Mouse (Mus musculus): ENCODE measurements around the gene Atoh8. TPM values are rescaled to one million over a fixed set of nuclear protein-coding genes. Genes with fewer than 3 reads are reported as not detected.

Gene Atoh8
- polyA plus RNA-seq, 1 experiment from 2014 or later, result 0.88 TPM

DNA sequence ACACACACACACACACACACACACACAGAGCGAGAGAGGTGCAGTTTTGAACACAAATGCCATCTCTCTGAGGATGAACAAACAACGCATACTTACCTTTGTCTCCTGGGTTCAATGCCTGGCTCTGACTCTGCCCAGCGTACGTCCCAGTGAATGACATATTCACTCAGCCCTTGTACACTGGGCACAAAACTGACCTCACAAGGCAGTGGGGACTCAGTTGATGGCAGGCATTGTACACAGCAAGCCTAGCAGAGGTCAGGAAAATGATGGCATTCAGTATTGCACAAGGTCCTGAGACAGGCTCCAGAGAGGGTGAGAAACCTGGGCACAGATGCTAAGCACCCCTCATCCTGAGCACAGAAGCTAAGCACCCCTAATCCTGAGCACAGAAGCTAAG, 8.4 kb downstream of the Atoh8 start:
- no peak overlapping the region for H3K4me3 ChIP-seq (replicated peaks)
- no peak overlapping the region for H3K4me2 ChIP-seq
- H3K4me1 ChIP-seq (replicated peaks), result no peaks in the 10 kb centered on the region
- 71% methylated on average over 4 of the region's 4 CpGs for WGBS (ENCODE audit: insufficient replicate concordance)
- ATAC-seq (ENCODE audit: insufficient read depth), result no peak
- H3K36me3 ChIP-seq (replicated peaks), result no peaks in the 10 kb centered on the region
- peaks cover 68% of the 10 kb centered on the region for H3K27me3 ChIP-seq
- H3K27ac ChIP-seq (replicated peaks), result no peak overlapping the region
- H3K9me3 ChIP-seq (replicated peaks), result no peaks in the 10 kb centered on the region
- H3K9ac ChIP-seq, result no peak overlapping the region

DNA sequence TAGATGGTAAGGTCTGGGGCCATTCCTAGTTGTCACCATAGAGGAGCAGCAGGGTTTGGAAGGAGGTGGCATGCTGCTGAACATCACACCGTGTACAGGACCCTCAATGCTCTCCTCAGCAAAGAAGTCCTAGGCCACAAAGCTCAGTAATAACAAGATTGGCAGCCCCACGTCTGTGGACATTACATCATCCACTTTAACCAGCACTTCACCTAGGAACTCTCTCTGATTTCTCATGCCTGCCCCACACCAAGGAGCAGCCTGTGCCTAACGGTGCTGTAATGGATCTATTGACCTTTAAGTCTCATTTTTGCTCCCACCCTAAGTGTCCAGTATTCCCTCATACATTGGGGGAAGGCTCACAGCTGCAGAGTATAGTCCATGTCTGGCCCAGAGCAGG, 9.7 kb downstream of the Atoh8 start:
- H3K9ac ChIP-seq, result no peak overlapping the region
- no peaks in the 10 kb centered on the region for H3K4me1 ChIP-seq (replicated peaks)
- no peaks in the 10 kb centered on the region for H3K36me3 ChIP-seq (replicated peaks)
- no peak overlapping the region for H3K4me3 ChIP-seq (replicated peaks)
- no peak overlapping the region for H3K4me2 ChIP-seq
- ATAC-seq (ENCODE audit: insufficient read depth), result no peak
- H3K27ac ChIP-seq (replicated peaks), result no peak overlapping the region
- peaks cover 68% of the 10 kb centered on the region for H3K27me3 ChIP-seq
- H3K9me3 ChIP-seq (replicated peaks), result no peaks in the 10 kb centered on the region
- WGBS (ENCODE audit: insufficient replicate concordance), result 48% methylated on average over 3 of the region's 3 CpGs

DNA sequence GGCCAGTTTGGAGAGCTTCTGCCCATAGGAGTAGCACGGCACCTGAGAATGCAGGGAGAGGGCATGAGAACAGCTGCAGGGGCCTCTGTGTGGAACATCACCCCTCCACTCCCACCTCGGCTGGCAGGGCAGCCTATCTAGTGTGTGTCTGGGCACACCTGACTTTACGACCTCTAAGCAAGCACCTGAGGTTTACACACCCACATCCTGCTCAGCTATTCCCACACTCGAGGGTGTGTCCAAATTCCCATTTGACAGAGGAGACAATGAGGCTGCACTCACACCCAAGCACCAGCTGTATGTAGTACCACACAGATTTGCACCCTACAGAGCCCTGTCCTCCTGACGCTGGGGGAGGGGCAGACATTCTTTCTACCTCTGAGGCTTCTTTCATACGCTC, 11.5 kb downstream of the Atoh8 start:
- no peak for ATAC-seq (ENCODE audit: insufficient read depth)
- Histone ChIP-seq H3K36me3 (replicated peaks) (no peaks in the 10 kb centered on the region), H3K27ac (replicated peaks) (no peak overlapping the region), H3K9ac (no peak overlapping the region), H3K4me3 (replicated peaks) (no peak overlapping the region), H3K9me3 (replicated peaks) (no peaks in the 10 kb centered on the region), H3K27me3 (peaks cover 70% of the 10 kb centered on the region), H3K4me1 (replicated peaks) (no peaks in the 10 kb centered on the region), H3K4me2 (no peak overlapping the region)
- WGBS (ENCODE audit: insufficient replicate concordance), result 47% methylated on average over 6 of the region's 6 CpGs

DNA sequence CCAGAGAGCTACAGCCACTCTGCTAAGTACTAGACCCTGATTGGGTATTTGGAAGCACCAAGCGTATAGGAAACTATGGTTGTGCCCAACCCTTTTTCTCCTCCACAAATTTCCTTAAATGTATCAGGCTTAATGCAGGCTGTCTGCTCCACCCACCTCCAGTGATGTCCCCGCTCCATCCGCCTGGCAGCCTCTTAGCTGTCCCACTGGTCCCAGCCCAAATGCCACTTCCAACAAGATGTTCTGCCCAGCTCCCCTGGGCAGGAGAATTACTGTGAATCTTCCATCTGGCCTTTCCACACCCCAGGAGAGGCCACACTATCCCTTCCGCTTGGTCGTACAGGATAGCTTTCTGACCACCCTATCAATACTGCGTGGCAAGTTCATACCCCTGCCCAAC, 12.5 kb downstream of the Atoh8 start:
- H3K27me3 ChIP-seq, result peaks cover 77% of the 10 kb centered on the region
- H3K4me3 ChIP-seq (replicated peaks), result no peak overlapping the region

DNA sequence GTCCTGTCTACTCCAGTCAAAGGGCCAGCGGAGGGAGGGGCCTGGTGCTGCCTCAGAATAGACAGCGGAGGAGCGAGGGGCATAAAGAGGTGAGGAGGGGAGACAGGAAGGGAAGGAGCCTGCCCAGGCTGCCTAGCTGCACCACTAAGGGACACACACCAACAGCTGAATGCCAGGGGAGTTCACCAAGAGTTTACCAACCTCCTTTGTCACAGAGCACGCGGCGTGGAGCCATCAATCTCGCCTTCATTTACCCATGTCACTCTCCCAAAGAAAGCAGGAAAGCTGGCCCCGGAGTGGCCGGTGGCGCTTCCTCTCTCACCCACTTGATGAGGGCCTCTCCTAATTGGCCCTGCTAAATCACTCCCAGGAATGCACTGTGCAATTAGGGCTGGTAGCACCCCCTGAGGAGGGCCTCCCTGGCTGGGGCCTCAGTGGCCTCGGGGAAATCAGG, 13.1 kb downstream of the Atoh8 start:
- ATAC-seq (ENCODE audit: insufficient read depth), result no peak
- Histone ChIP-seq H3K36me3 (replicated peaks) (no peaks in the 10 kb centered on the region), H3K4me2 (no peak overlapping the region), H3K9ac (no peak overlapping the region), H3K9me3 (replicated peaks) (no peaks in the 10 kb centered on the region), H3K27ac (replicated peaks) (no peak overlapping the region), H3K27me3 (peaks cover 80% of the 10 kb centered on the region), H3K4me1 (replicated peaks) (0 out of 2 replicates have a peak, but pooled peaks cover under 1% of the 10 kb centered on the region), H3K4me3 (replicated peaks) (no peak overlapping the region)
- WGBS (ENCODE audit: insufficient replicate concordance), result 10% methylated on average over 11 of the region's 11 CpGs

More for the DNA sequence above, 12.5 kb downstream of the Atoh8 start:
- Histone ChIP-seq H3K9ac (no peak overlapping the region), H3K27ac (replicated peaks) (no peak overlapping the region), H3K4me1 (replicated peaks) (no peaks in the 10 kb centered on the region), H3K9me3 (replicated peaks) (no peaks in the 10 kb centered on the region), H3K36me3 (replicated peaks) (no peaks in the 10 kb centered on the region), H3K4me2 (no peak overlapping the region)
- 57% methylated on average over 6 of the region's 6 CpGs for WGBS (ENCODE audit: insufficient replicate concordance)
- ATAC-seq (ENCODE audit: insufficient read depth), result no peak

DNA sequence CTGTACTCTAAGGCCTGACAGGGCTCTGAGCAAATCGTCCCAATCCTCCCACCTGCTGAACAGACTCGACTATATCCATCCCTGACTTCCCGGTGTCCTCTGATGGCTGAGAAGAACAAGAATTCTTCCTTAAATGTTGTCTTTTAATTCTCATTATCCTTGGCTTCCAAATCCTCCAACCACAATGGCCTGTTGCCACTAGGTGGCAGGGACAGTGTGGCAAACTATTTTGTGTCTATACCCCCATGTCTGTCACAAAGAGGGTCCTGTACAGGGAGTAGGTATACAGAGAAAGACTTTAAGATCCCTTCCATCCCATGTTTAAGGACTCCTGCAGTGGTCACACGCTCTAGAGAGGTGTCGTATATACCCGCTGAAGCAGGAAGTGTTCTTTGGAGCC, 14.1 kb downstream of the Atoh8 start:
- ATAC-seq (ENCODE audit: insufficient read depth), result no peak

DNA sequence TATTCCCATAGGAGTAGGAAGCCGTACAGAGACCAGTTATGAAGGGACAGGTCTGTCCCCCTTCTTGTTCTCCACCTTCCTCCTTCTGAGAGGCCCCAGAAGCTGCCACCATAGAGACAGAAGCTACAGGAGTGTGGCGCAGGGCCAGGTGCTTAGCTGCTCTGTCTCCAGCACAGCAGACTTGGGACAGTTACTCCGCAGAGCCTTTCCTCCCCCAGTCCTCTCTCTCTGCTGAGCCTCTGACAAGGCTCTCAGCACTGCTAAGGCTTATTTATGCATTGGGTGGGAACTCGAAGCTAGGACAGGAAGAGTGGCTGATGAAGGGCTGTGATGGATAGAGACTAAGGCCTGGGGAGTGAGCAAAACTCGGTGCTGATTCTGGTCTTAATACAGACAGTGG, 15.8 kb downstream of the Atoh8 start:
- Histone ChIP-seq H3K27me3 (peaks cover 97% of the 10 kb centered on the region), H3K27ac (replicated peaks) (no peak overlapping the region)

More for the DNA sequence above, 14.1 kb downstream of the Atoh8 start:
- 34% methylated on average over 6 of the region's 6 CpGs for WGBS (ENCODE audit: insufficient replicate concordance)
- H3K27ac ChIP-seq (replicated peaks), result no peak overlapping the region
- H3K4me2 ChIP-seq, result no peak overlapping the region
- peaks cover 9% of the 10 kb centered on the region; the same call in 1 of the 2 replicates for H3K4me1 ChIP-seq (replicated peaks)
- H3K9me3 ChIP-seq (replicated peaks), result no peaks in the 10 kb centered on the region
- no peak overlapping the region for H3K4me3 ChIP-seq (replicated peaks)
- no peaks in the 10 kb centered on the region for H3K36me3 ChIP-seq (replicated peaks)
- H3K9ac ChIP-seq, result no peak overlapping the region
- peaks cover 85% of the 10 kb centered on the region for H3K27me3 ChIP-seq

DNA sequence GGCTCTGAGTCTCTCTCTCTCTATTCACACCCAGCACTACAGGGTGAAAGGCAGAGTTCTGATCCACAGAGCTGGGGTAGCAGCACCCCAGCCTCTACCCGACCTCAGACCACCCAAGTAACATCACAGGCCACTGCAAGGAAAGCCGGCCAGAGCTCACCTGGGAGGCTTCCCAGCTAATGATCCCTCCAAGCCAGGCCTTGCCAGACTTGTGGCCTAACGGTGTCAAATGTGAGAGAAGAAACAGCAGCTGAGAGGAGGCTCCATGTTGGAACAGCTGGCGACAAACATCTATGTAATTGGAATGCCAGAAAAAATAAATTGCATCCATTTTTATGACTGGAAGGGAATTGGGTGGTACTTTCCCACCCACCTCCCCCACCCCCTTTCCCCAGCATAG, 17.1 kb downstream of the Atoh8 start:
- ATAC-seq (ENCODE audit: insufficient read depth), result no peak
- Histone ChIP-seq H3K4me2 (no peak overlapping the region), H3K27ac (replicated peaks) (no peak overlapping the region), H3K36me3 (replicated peaks) (no peaks in the 10 kb centered on the region), H3K9me3 (replicated peaks) (no peaks in the 10 kb centered on the region), H3K4me3 (replicated peaks) (no peak overlapping the region), H3K9ac (no peak overlapping the region), H3K27me3 (peaks cover 95% of the 10 kb centered on the region), H3K4me1 (replicated peaks) (peaks cover 14% of the 10 kb centered on the region)
- 63% methylated on average over 4 of the region's 4 CpGs for WGBS (ENCODE audit: insufficient replicate concordance)

More for the DNA sequence above, 15.8 kb downstream of the Atoh8 start:
- H3K4me3 ChIP-seq (replicated peaks), result no peak overlapping the region
- H3K36me3 ChIP-seq (replicated peaks), result no peaks in the 10 kb centered on the region
- H3K9ac ChIP-seq, result no peak overlapping the region
- no peak for ATAC-seq (ENCODE audit: insufficient read depth)
- H3K4me2 ChIP-seq, result no peak overlapping the region
- 50% methylated on average over 5 of the region's 5 CpGs for WGBS (ENCODE audit: insufficient replicate concordance)
- H3K9me3 ChIP-seq (replicated peaks), result no peaks in the 10 kb centered on the region
- peaks cover 14% of the 10 kb centered on the region for H3K4me1 ChIP-seq (replicated peaks)

DNA sequence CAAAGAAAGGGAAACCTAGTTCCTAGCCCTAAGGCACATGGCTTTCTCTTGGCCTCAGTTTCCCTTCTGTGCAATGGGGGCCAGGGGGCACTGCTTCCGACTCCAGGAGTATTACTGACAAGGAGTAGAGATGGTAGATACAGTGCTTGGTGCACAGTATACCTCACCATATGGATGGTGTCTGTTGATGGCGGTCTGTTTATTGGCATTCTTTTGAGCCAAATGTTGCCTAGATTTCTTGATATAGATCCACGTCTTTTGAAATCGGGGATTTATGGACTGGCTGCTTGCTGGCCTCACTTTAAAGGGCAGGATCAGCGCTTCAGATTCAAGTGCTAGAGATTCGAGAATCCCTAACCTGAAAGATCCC, 18.0 kb downstream of the Atoh8 start:
- peak overlapping the region; percentile 50; the same call in 1 of the 2 replicates for H3K4me2 ChIP-seq
- no peak for ATAC-seq (ENCODE audit: insufficient read depth)
- H3K9me3 ChIP-seq (replicated peaks), result no peaks in the 10 kb centered on the region
- no peak overlapping the region for H3K9ac ChIP-seq
- no peaks in the 10 kb centered on the region for H3K36me3 ChIP-seq (replicated peaks)
- H3K4me1 ChIP-seq (replicated peaks), result peaks cover 14% of the 10 kb centered on the region
- 62% methylated on average over 6 of the region's 6 CpGs for WGBS (ENCODE audit: insufficient replicate concordance)
- H3K27ac ChIP-seq (replicated peaks), result no peak overlapping the region
- H3K4me3 ChIP-seq (replicated peaks), result no peak overlapping the region
- peaks cover 86% of the 10 kb centered on the region for H3K27me3 ChIP-seq

DNA sequence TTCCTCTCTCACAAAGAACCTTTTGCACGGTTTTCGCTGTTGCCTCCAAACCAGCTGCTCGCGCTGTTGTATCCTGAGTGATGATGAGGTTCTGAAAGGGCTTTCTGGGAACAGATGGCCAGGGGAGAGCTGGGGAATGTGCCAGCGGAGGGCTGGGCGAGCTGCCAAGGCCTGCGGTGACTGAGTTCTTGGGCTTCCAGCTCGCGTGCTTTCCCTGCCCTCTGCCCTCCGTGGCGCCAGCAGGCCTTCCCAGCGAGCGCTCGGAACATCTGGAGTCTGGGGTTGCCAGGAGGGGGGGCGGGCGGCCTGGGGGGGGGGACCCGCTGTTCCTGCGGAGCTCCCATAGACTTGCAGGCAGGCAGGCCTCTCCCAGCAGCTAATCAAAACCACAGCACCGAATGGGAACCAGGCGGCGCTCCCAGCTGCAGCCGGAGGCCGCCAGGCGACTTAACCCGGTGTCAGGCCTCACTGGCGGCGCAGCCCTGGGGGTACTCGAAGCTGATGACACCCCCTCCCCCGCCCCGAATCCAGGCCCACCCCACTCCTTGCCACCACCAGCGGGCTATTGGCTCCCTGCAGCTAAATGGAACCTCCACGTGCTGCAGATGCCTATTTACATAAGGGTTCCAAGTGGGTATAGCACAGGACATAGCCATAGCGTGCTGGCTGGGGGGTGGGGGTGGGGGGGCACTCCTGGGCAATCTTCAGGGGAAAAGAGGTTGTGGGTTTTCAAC, 18.5 kb downstream of the Atoh8 start:
- Histone ChIP-seq H3K4me1 (replicated peaks) (peaks cover 14% of the 10 kb centered on the region), H3K9me3 (replicated peaks) (no peaks in the 10 kb centered on the region), H3K27me3 (peaks cover 81% of the 10 kb centered on the region), H3K9ac (no peak overlapping the region), H3K36me3 (replicated peaks) (no peaks in the 10 kb centered on the region), H3K4me2 (peak overlapping the region; percentile 50), H3K4me3 (replicated peaks) (peak overlapping the region; percentile 12; the same call in 1 of the 2 replicates), H3K27ac (replicated peaks) (no peak overlapping the region)
- WGBS (ENCODE audit: insufficient replicate concordance), result 5% methylated on average over 33 of the region's 33 CpGs
- peak; percentile 79 for ATAC-seq (ENCODE audit: insufficient read depth)

DNA sequence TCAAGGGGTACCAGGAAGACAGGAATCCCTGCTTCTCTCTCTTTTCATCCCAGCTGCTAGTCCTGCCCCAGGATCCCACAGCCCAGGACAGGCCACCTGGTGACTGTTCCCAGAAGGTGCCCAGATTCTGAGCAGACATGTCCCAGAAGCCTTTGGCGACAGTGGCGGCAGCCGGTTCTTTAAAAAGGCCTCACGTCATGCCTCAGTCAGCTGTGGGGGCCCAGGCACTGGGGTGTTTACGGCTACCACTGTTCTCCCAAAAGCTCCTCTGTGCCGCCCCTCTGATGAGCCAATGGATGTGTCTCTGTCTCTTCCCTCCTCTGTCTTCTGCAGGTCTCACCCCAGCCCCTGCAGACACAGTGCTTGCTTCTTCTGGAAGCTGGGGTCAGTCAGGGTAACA, 19.8 kb downstream of the Atoh8 start:
- H3K4me3 ChIP-seq (replicated peaks), result no peak overlapping the region
- H3K9ac ChIP-seq, result no peak overlapping the region
- no peak for ATAC-seq (ENCODE audit: insufficient read depth)
- peaks cover 71% of the 10 kb centered on the region for H3K27me3 ChIP-seq
- H3K36me3 ChIP-seq (replicated peaks), result no peaks in the 10 kb centered on the region
- H3K27ac ChIP-seq (replicated peaks), result no peak overlapping the region
- H3K4me2 ChIP-seq, result no peak overlapping the region
- peaks cover 14% of the 10 kb centered on the region for H3K4me1 ChIP-seq (replicated peaks)
- no peaks in the 10 kb centered on the region for H3K9me3 ChIP-seq (replicated peaks)
- 60% methylated on average over 6 of the region's 6 CpGs for WGBS (ENCODE audit: insufficient replicate concordance)

DNA sequence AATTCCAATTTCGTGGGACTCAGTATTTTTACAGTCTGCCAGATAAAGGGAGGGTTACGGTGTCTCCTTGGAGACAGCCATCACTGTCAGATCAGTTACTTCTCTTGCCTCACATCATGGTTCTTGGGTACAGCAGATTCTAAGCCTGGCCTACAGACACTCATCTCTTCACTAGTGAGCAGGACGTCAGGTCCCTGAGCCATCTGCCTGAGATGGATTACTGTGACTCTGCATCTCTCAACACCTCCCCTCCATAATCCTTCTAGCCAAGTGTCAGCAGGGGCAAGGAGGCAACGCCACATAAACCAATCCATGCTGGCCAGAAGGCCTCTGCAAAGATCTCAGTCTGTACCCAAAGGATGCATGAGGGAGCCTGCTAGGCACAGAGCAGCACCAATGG, 24.0 kb downstream of the Atoh8 start:
- no peak overlapping the region for H3K4me2 ChIP-seq
- ATAC-seq (ENCODE audit: insufficient read depth), result no peak
- WGBS (ENCODE audit: insufficient replicate concordance), result 58% methylated on average over 4 of the region's 4 CpGs
- no peak overlapping the region for H3K9ac ChIP-seq
- H3K9me3 ChIP-seq (replicated peaks), result no peaks in the 10 kb centered on the region
- no peak overlapping the region for H3K27ac ChIP-seq (replicated peaks)
- peaks cover 29% of the 10 kb centered on the region for H3K27me3 ChIP-seq
- no peak overlapping the region for H3K4me3 ChIP-seq (replicated peaks)
- H3K4me1 ChIP-seq (replicated peaks), result peaks cover 5% of the 10 kb centered on the region; the same call in 1 of the 2 replicates
- H3K36me3 ChIP-seq (replicated peaks), result no peaks in the 10 kb centered on the region

Data from liver, embryonic 15.5 days (tissue).